Mouse (Mus musculus) right cerebral cortex, adult 2 months (tissue): ENCODE results near the gene Ttc28.
"Not testable (repeated sequence)": the region's sequence is repeated elsewhere in the genome, so short reads cannot be mapped to it uniquely, and the experiment has no call there.

ENCODE experiments used
- DNase-seq, 2 experiments: peaks; one replicate each; pipeline ENCODE4 v3.0.0; 2021 to 2022; ENCODE audit warnings: low spot score in 2 of 2

The Ttc28 gene

GRCm38 (mm10) chr5:110879584-110880374 lies at the start of gene Ttc28:
Gene Ttc28, plus strand, starts transcription at chr5:110879803.
- DNase-seq: peak; percentile 85 to 87

- DNase-seq: no peak
Measured at GRCm38 (mm10) chr5:110831036-110831720, 48.4 kb upstream of the Ttc28 start.

GRCm38 (mm10) chr5:110835959-110836358 lies 43.6 kb upstream of the Ttc28 start:
- DNase-seq: peak; percentile 42 to 66

GRCm38 (mm10) chr5:110838016-110838415 lies 41.6 kb upstream of the Ttc28 start:
- DNase-seq: not testable (repeated sequence)

- DNase-seq: no peak
Measured at GRCm38 (mm10) chr5:110839038-110839677, 40.4 kb upstream of the Ttc28 start.

- DNase-seq: peak; percentile 99
Measured at GRCm38 (mm10) chr5:110839678-110840365, 39.8 kb upstream of the Ttc28 start, which contains the start of the genes Hscb and Chek2. Gene Hscb, minus strand, starts transcription at chr5:110839777. Gene Chek2, plus strand, starts transcription at chr5:110839979.

- DNase-seq: peak; percentile 29 to 48
Measured at GRCm38 (mm10) chr5:110840465-110840864, 39.1 kb upstream of the Ttc28 start.

GRCm38 (mm10) chr5:110841046-110841862 lies 38.3 kb upstream of the Ttc28 start:
- DNase-seq: no peak

GRCm38 (mm10) chr5:110852990-110853389 lies 26.6 kb upstream of the Ttc28 start:
- DNase-seq: no peak

- DNase-seq: no peak
Measured at GRCm38 (mm10) chr5:110857091-110857490, 22.5 kb upstream of the Ttc28 start.

- DNase-seq: no peak
Measured at GRCm38 (mm10) chr5:110859013-110859650, 20.5 kb upstream of the Ttc28 start.

GRCm38 (mm10) chr5:110860445-110860844 lies 19.2 kb upstream of the Ttc28 start:
- no peak for DNase-seq

GRCm38 (mm10) chr5:110868460-110868859 lies 11.1 kb upstream of the Ttc28 start:
- DNase-seq: no peak

- peak; percentile 16 to 27 for DNase-seq
Measured at GRCm38 (mm10) chr5:110869242-110869669, 10.3 kb upstream of the Ttc28 start.

GRCm38 (mm10) chr5:110873160-110873559 lies 6.4 kb upstream of the Ttc28 start:
- DNase-seq: peak in 1 of 2 experiments; percentile 6

- DNase-seq: no peak
Measured at GRCm38 (mm10) chr5:110874711-110875110, 4.9 kb upstream of the Ttc28 start.

GRCm38 (mm10) chr5:110875286-110875685 lies 4.3 kb upstream of the Ttc28 start:
- no peak for DNase-seq

GRCm38 (mm10) chr5:110877666-110878505 lies 1.7 kb upstream of the Ttc28 start:
- DNase-seq: no peak

- not testable (repeated sequence) for DNase-seq
Measured at GRCm38 (mm10) chr5:110878526-110878925, 1.1 kb upstream of the Ttc28 start.
